Mouse (Mus musculus) urinary bladder, postnatal 10 days (tissue): Measurements from ENCODE around the gene Spen.

Experiments used
- DNase-seq: peaks from one replicate; pipeline ENCODE4 v3.0.0; 2022; ENCODE audit warnings: low spot score

Gene Spen

DNA sequence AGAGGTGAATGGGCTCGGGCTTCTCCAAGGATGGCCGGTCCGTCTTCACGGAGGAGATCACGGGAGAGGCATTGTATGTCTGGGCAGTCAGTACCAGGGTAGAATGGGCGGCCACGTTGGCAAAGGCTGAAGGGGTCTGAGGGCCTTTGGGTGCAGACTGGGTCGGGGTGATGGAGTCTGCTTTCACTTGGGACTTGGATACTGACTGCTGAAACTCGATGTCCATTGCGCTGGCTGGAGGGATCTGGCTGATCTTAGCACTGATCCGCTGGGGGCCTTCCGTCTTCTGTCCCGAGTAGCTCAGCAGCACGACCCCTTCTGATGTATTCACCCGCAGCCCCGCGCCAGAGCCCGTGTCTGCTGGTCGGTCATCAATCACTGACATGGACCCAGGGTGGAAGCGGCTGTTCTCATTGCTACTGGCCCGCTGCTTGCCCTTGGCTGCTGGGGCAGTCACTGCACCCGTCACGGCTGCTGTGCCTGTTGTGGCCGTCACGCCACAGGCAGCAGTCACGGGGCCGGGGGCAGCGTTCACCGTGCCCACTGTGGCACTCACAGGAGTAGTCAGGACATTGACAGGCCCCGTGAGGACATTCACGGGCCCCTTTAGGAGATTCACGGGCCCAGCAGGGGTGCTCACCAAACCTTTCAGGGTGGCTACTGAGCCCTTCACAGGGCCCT is 65.6 kb downstream of the Spen start:
- DNase-seq: no peak

DNA sequence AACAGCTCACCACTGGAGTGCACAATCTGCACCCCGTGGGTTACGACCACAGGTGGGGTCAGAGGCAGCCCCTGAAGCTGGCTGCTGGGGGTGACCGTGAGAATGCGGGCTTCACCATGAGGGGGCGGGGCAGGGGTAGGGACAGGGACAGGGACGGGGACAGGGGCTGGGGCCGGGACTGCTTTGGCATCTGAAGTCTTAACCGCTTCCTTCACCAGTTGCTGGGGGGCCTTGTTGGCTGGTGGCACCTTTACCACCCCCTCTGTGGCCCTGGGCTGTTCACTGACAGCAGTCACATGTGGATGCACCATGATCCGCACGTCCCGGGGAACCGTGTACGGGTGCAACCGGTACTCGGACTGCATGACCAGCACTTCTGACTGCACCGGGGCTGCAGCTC is 66.9 kb downstream of the Spen start:
- DNase-seq: no peak

DNA sequence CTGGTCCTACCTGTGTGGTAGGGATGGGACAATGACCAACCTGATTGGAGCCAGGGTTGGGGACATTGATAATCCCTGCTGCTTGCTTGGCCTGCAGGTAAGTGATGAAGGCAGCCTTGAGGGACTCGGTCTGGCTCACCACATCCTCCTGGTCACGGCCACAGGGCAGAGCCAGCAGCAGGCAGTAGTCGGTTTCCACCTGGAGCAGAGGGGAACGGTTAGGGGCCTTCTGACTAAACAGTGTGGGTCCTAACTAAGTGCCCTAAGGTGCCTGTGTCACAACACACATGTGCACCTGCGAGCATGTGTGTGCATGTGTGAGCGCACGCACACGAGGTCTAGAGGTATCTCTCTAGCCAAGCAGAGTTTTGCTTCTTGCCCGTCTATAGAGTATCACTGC is 69.1 kb downstream of the Spen start:
- DNase-seq: no peak

DNA sequence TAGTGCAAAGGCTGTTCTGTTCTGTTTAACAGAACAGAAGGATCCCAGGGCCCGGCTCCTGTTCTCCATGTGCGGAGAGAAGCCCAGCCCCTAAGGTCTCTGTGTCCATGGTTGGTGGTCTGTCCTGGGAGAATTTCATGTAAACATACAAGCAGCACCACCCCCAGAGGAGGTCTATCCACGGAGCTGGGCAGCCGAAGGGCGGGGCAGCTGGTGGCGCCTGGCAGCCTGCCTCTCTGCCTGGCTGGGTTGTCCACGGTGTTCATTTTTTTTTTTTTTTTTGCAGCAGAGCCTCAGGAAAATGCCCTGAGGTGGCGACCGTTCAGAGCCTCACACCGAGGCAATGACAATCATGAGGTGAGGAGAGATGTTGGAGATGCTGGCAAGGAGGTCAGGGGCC is 69.8 kb downstream of the Spen start:
- no peak for DNase-seq

DNA sequence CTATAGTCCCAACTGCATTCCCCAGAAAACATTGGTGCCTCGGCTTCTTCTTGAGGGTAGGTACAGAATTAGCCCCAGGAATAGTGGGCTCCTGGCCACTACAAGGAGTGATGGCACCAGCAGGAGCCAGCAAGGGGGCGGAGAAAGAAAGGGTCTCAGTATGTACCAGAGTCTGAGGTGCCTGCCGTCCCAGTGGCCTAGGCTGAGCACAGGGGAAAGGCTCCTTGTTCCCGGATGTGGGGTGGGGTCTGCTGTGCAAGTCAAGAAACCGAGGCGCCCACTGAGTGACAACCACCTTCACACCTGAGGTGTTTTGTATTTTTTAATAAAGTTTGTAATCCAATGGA is 70.8 kb downstream of the Spen start:
- DNase-seq: no peak

DNA sequence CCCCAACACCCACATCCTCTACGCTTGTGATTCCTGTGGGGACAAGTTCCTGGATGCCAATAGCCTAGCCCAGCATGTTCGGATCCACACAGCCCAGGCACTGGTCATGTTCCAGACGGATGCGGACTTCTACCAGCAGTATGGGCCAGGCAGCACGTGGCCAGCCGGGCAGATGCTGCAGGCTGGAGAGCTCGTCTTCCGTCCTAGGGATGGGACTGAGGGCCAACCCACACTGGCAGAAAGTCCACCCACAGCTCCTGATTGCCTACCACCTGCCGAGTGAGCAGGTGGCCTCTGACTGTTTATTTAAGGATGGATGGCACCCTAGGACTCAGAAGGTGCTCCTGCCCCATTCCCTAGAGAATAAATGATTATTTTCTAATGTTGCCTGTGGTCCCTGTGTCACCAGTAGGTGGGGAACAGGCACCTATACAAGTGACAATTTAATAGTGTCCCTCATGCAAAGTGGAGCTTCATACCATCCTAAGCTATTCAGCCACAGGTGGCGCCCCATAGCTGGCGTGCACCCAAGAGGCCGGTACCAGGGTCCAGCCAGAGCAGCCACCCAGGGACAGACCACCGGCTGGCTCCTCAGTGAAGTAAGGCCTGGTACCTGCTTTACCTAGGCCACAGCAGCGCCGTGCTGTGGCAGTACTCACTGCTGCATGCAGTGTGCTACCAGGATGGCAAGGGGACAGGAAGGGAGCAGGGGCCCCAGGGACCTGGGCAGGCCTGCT is 71.4 kb downstream of the Spen start:
- no peak for DNase-seq

DNA sequence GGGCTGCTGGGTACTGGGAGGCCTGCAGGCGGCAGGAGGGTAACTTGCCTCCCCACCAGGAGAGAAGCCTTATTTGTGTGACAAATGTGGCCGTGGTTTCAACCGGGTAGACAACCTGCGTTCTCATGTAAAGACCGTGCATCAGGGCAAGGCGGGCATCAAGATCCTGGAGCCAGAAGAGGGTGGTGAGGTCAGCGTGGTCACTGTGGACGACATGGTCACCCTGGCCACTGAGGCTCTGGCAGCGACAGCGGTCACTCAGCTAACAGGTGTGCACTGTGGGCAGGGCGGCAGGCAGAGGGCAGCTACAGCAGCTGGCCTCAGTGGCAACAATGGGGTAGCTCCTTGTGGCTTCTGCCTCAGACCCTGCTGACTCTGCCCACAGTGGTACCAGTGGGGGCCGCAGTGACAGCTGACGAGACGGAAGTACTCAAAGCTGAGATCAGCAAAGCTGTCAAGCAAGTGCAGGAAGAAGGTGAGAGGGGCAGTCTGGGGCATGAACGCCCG is 72.1 kb downstream of the Spen start:
- no peak for DNase-seq

DNA sequence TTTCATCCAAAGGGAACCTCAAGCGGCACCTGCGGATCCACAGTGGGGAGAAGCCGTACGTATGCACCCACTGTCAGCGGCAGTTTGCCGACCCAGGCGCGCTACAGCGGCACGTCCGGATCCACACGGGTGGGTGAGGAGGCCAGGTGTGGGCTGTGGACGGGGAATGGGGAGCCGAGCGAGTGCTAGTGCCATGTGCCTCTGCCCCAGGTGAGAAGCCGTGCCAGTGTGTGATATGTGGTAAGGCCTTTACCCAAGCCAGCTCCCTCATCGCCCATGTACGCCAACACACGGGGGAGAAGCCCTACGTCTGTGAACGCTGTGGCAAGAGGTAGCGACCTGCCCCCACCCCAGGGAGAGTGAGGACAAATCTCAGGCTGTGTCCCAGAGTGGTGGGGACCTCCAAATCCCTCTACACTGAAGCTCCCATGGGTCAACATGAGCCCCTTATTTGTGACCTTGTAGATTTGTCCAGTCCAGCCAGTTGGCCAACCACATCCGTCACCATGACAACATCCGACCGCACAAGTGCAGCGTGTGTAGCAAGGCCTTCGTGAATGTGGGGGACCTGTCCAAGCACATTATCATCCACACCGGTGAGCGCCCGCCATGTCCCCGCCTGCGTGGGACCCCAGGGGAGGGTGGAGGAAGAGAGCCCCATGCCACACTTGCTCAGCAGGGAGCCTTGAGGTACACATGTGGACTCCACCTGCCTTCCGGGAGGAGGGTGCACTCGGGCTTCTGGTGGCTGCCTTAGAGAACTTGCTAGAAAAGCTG is 72.7 kb downstream of the Spen start:
- DNase-seq: no peak

DNA sequence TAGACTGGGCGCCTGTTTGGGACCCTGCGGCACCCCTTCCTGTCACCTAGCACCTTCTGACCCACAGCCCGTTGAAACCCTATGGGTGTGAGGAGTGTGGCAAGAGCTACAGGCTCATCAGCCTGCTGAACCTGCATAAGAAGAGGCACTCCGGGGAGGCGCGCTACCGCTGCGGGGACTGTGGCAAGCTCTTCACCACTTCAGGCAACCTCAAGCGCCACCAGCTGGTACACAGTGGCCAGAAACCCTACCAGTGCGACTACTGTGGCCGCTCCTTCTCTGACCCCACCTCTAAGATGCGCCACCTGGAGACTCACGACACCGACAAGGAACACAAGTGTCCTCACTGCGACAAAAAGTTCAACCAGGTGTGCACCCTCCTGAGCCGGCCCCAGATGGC is 73.7 kb downstream of the Spen start:
- no peak for DNase-seq

DNA sequence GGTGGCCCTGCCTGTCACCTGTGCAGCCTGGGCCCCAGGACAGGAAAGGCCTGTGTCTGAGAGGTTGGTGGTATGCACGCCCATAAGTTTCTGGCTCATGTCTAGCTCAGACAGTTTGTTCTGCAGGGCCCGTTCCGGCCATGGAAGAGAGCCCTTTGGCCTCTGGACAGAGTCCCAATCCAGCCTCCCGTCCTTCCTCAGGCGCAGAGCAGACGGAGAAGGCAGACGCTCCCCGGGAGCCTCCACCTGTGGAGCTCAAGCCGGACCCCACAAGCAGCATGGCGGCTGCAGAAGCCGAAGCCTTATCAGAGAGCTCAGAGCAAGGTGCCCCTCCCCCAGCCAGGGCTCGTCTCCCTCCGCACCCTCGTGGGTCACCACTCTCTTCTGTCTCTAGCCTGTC is 74.9 kb downstream of the Spen start:
- DNase-seq: no peak

DNA sequence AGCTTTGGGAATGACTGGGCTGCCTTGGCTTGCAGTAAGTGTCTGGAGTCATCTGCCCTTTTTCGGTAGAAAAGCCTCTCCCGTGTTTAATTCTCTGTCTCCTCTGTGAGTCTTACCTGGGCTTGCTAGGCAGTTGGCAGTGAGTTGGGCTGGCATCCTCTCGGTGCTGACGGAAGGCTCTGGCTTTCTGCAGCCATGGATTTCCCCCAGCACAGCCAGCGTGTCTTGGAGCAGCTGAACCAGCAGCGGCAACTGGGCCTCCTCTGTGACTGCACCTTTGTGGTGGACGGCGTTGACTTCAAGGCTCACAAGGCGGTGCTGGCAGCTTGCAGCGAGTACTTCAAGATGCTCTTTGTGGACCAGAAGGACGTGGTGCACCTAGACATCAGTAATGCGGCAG is 76.8 kb downstream of the Spen start:
- no peak for DNase-seq

DNA sequence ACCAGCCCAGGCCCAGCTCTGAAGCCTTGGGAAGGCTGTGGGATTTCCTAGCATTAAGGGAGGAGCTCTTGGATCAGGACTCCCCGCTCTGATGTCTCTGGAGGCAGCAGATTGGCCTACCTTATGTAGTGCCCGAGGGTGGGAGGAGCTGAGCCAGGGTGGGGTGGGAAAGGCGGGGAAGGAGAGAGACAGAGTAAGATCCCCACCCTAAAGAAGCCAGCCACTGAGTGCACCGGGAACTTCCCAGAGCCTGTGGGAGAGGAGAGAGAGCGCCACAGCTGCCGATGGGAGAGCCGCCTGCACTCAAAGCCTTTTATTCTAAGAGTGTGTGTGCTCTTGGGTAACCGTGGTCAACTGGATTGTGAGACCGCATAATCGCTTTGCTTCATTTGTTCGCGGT is 77.3 kb downstream of the Spen start:
- DNase-seq: no peak

DNA sequence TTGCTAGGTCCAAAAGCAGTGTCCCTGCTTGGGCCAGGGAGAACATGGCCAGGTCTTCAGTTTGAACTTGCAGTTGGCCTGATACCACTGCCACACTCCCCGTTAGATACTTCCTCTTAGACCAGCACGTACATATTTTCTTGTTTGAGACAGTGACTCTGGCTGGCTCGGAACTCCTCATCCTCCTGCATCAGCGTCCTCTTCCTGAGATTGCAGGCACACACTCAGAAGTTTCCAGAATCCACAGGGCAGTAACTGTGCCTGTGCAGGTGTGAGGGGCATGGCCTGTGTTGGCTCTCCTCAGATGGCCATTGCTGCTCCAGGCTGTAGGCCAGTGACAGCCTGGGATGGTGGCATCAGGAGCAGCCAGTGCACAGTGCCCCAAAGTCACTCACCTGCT is 77.9 kb downstream of the Spen start:
- no peak for DNase-seq

DNA sequence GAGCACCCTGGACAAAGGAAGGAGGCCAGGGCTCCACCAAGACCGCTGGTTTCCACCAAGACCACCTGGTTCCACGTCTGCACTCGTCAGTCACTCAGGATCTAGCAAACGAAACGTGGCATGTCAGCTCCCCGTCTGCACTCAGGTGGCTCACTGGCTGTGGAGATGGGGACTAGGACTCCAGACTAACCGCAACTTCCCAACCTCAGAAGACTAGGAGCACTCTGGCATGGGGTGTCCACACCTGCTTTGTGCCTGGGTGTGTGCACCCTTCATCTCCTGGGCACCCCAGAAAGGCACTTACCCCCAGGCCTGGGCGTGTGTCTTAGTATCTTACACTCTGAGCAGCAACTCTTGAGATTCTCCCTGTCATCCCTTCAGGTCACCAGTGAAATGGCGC is 78.6 kb downstream of the Spen start:
- DNase-seq: no peak

DNA sequence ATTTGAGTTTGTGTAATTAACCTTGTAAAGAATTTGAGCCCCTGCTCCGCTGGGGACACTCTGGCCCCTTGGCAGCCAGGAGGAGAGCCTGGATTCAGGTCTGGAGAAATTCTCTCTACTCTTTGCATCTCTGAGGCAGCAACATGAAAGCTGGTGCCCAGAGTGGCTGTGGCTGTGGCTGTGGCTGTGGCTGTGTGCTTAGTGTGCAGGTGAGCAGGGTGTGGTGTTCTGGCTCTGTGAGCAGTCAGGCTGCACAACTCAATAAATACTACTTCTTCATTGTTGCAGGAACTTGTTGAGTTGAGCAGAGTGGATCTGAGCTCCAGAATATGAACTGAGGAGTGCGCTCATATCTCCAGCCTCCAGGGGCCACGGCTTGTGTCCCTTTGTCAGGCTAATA is 79.5 kb downstream of the Spen start:
- no peak for DNase-seq

DNA sequence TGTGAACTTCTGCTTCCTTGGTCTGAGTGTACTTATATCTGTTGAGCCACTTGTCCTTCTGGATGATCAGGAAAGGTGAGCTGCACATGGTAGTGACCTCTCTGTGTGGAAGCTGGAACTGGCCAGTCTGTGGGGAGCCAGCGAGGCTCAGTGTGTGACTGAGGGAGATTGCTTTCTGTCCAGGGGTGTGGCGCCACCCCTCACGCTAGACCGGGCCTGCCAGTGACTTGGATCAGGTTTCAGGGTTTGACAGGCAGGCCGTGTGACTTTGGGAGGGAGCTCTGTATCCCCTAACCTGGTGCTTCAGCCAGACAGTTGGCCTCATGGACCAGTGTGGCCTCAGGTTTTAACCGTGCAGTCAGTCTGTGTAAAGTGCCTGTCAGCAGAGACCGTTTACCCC is 80.2 kb downstream of the Spen start:
- DNase-seq: no peak

DNA sequence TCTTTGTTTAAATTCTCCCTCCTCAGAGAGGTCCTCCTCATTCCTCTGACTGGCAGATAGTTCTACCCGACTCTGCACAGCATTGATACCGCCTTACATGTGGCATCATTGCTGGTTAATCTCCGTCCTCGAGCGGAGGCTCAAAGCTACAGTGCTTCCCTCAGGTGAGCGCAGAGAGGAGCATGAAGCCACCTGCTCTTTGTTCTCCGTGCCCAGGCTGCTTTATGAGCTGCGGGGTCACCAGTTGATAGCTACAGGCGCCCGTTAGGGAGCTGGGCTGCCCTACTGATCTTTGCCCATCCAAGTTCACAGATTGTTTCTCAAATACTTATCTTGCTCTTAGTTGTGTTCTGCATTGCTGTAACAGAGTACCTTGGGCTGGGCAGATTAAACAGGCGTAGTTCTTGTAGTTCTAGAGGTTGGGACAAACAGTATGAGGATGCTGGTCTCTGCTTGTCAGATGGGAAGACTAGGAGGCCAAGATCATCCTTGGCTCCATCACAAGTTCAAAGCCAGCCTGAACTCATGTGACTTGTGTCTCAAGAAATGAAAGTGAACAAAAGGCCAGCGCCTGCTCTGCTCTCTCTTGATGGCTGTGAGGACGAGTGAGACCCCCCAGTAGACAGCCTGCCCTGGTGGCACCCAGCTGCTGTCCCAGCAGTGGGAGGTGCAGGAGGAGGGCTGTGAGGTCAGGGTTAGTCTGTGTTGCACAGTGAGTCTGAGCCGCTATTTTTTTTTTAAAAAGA is 82.0 kb downstream of the Spen start:
- DNase-seq: no peak

DNA sequence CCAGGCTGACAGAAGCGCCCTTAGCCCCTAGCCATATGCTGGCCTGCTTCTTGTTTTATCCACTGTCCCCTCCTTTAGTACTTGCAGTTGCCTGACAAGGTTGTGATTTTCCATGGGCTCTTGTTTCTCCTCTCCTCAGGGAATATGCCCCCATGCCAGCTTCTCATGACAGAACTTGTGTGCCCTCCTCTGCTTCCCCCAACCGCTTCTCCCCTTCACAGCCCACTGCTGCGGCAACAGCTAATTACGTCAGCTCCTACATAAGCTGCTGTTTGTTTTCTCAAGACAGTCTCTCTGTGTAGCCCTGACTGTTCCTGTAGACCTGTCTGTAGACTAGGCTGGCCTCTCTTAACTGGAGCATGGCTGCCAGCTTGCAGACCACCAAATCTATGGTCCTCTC is 82.9 kb downstream of the Spen start:
- no peak for DNase-seq

DNA sequence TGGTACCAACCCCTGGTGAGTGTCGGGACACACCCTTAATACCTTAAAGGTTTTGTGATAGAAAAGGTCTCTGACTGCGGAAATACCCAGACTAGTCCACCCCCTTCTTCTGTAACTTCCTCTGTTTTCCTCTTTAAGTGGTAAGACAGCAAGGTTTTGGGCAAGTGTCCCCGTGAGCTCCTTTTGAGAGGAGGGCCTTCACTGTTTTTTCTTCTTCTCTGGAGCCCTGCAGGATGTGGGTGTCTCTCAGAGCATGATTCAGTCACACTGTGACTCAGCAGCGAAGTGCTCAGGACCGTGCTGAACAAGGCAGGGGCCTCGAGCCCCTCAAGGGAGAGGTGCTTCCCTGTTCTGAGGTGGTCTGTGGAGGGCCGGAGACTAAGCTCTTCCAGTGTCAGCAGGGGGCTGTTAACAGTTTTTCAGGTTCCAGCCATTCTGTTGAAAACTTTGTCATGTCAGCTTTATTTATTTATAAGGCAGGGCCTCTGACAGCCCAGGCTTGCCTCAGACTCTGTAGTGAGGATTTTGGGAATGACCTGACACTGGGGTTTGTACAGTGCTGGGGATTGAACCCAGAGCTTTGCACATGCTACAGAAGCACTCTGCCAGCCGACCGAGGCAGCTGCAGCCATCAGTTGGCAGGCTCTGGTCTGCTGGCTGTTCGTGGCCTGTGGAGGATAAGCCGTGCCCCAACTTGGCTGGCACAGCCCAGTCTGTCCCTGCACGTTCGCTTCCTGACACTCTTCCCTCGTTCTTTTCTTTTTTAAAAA is 83.6 kb downstream of the Spen start:
- DNase-seq: no peak

DNA sequence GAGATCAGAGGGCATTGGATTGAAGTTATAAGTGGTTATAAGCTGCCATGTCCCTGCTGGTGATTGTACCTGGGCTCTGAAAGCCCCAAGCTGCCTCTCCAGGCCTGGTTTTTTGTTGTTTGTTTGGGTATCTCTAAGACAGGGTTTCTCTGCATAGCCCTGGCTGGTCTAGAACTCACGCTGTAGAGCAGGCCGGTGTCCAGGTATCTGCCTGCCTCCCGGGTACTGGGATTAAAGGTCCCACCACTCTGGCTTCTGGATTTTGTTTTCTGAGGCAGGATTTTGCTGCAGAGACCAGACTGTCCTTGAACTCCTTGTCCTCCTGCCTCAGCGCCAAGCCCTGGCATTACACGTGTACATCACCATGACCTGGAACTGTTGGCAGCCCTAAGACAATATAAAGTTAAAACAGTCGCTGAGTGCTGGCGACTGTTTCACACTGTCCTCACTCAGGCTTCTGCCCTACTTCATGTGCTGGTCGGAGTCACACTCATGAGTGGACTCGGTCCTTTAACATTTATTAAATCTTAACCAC is 86.4 kb downstream of the Spen start:
- DNase-seq: no peak

DNA sequence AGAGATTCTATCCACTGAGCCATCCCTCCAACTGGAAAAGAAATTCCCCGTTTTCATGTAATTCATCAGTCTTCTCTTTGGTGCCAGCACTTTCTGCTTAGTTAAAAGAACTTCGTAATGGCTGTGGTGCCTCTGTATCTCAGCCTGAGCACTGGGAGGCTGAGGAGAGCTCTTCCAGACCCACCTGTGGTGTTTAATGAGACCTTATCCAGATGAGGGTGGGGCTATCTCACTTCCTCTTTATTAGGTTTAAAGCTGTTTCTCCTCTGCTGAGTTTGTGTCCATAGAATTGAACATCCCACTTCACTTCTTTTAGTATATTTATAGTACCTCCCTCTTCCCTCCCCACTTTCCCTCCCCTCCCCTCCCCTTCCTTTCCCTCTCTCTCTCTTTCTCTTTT is 87.1 kb downstream of the Spen start:
- DNase-seq: no peak
